Mouse (Mus musculus): Measurements from ENCODE around the gene Rnf216. TPM values are rescaled to one million over a fixed set of nuclear protein-coding genes. Genes with fewer than 3 reads are reported as not detected.

Rnf216 gene
- total and polyA plus RNA-seq, 3 experiments, result 16.4 to 123 (median 30.8) TPM

GRCm38 (mm10) chr5:143055501-143056125 is 57.2 kb downstream of the Rnf216 start:
- no peaks in the 10 kb centered on the region for H3K9me3 ChIP-seq (replicated peaks; ENCODE audit: insufficient read depth, low read length)
- no peak overlapping the region for H3K9ac ChIP-seq (ENCODE audit: control insufficient read depth, low read depth, low read length, poor library complexity, severe bottlenecking)
- no peak overlapping the region for H3K4me3 ChIP-seq (ENCODE audit: control insufficient read depth in 1 of 2, insufficient read depth in 1 of 2, low read depth in 2 of 2, low read length in 2 of 2)
- H3K79me2 ChIP-seq (ENCODE audit: control insufficient read depth, insufficient read depth, low read length, poor library complexity), result no peaks in the 10 kb centered on the region
- peaks cover 0 to 89% of the 10 kb centered on the region in 2 experiments; a peak in 2 of 4 replicates for H3K36me3 ChIP-seq (ENCODE audit: control insufficient read depth in 1 of 2, insufficient read depth in 2 of 2, low read length in 2 of 2)
- peak; percentile 88 for DNase-seq (ENCODE audit: low read depth, low spot score)
- H3K4me1 ChIP-seq (ENCODE audit: control insufficient read depth in 1 of 2, insufficient read depth in 2 of 2, low read length in 2 of 2), result peaks cover 56 to 70% of the 10 kb centered on the region in 2 experiments
- peak overlapping the region; percentile 73 for H3K27ac ChIP-seq (ENCODE audit: control insufficient read depth, low read depth, low read length)
- H3K27me3 ChIP-seq (ENCODE audit: control insufficient read depth in 1 of 2, insufficient read depth in 2 of 2, low read length in 2 of 2), result no peaks in the 10 kb centered on the region
- TF ChIP-seq NELFE (IDR thresholded peaks at IDR 0.05; ENCODE audit: low read depth, low read length), result no peak
- peak; percentile 77 for TF ChIP-seq MXI1 (IDR thresholded peaks at IDR 0.05; ENCODE audit: low read depth, low read length)
- TF ChIP-seq SMC3 (IDR thresholded peaks at IDR 0.05; ENCODE audit: low read depth, low read length), result no peak
- no peak for TF ChIP-seq MAFK (IDR thresholded peaks at IDR 0.05; ENCODE audit: borderline replicate concordance, low read depth, low read length)
- peak; percentile 90 for TF ChIP-seq ETS1 (IDR thresholded peaks at IDR 0.05; ENCODE audit: low read depth, low read length)
- TF ChIP-seq GATA1 (IDR thresholded peaks at IDR 0.05; ENCODE audit: low read depth, low read length), result peak; percentile 95
- peak; percentile 60; the same call in 1 of the 2 replicates for TF ChIP-seq BHLHE40 (IDR thresholded peaks at IDR 0.05; ENCODE audit: borderline replicate concordance, low read depth, low read length)
- peak; percentile 68 for TF ChIP-seq MAX (IDR thresholded peaks at IDR 0.05; ENCODE audit: low read length)
- peak; percentile 87; the same call in 1 of the 2 replicates for TF ChIP-seq MEF2A (IDR thresholded peaks at IDR 0.05; ENCODE audit: extremely low read depth, insufficient replicate concordance, low read depth, low read length, poor library complexity, severe bottlenecking)
- TF ChIP-seq MYB (IDR thresholded peaks at IDR 0.05; ENCODE audit: low read depth, low read length), result no peak
- peak; percentile 86 for TF ChIP-seq SIN3A (IDR thresholded peaks at IDR 0.05; ENCODE audit: low read length)
- TF ChIP-seq TCF12 (IDR thresholded peaks at IDR 0.05; ENCODE audit: low read depth, low read length), result peak; percentile 87
- TF ChIP-seq KAT2A (conservative IDR thresholded peaks at IDR 0.05; ENCODE audit: low read depth, low read length), result no peak
- TF ChIP-seq RCOR1 (IDR thresholded peaks at IDR 0.05; ENCODE audit: low read depth, low read length), result peak; percentile 78; the same call in 1 of the 2 replicates
- no peak for TF ChIP-seq E2F4 (IDR thresholded peaks at IDR 0.05; ENCODE audit: borderline replicate concordance, low read depth, low read length)
- no peak for TF ChIP-seq ZC3H11A (IDR thresholded peaks at IDR 0.05; ENCODE audit: low read depth, low read length)
- TF ChIP-seq USF2 (IDR thresholded peaks at IDR 0.05; ENCODE audit: borderline replicate concordance in 1 of 2, insufficient read depth in 1 of 2, low read depth in 1 of 2, low read length in 2 of 2), result no peak
- no peak for TF ChIP-seq GABPA (IDR thresholded peaks at IDR 0.05; ENCODE audit: low read depth, low read length)
- TF ChIP-seq UBTF (IDR thresholded peaks at IDR 0.05; ENCODE audit: borderline replicate concordance, insufficient read depth, low read depth, low read length), result no peak
- TF ChIP-seq RAD21 (IDR thresholded peaks at IDR 0.05; ENCODE audit: low read depth, low read length), result no peak
- no peak for TF ChIP-seq POLR2A (IDR thresholded peaks at IDR 0.05; ENCODE audit: control insufficient read depth in 1 of 2, insufficient read depth in 1 of 2, low read depth in 1 of 2, low read length in 2 of 2, poor library complexity in 1 of 2)
- TF ChIP-seq USF1 (IDR thresholded peaks at IDR 0.05; ENCODE audit: low read depth, low read length), result no peak
- peak; percentile 91 to 97 for TF ChIP-seq EP300 (IDR thresholded peaks at IDR 0.05; ENCODE audit: low read depth in 1 of 2, low read length in 2 of 2)
- peak; percentile 65 for TF ChIP-seq ZNF384 (IDR thresholded peaks at IDR 0.05; ENCODE audit: low read depth, low read length)
- TF ChIP-seq HCFC1 (IDR thresholded peaks at IDR 0.05; ENCODE audit: low read depth, low read length), result peak; percentile 43; the same call in 1 of the 2 replicates
- TF ChIP-seq MYC (IDR thresholded peaks at IDR 0.05; ENCODE audit: low read depth, low read length), result peak; percentile 92
- no peak for TF ChIP-seq ZMIZ1 (IDR thresholded peaks at IDR 0.05; ENCODE audit: low read depth, low read length)
- TF ChIP-seq MAZ (IDR thresholded peaks at IDR 0.05; ENCODE audit: low read depth, low read length), result no peak
- 0 out of 2 replicates have a peak, but pooled peaks have one; percentile 77 for TF ChIP-seq CHD1 (IDR thresholded peaks at IDR 0.05; ENCODE audit: low read depth, low read length)
- no peak for TF ChIP-seq NRF1 (IDR thresholded peaks at IDR 0.05; ENCODE audit: insufficient read depth, low read depth, low read length, poor library complexity, severe bottlenecking)
- 0 out of 2 replicates have a peak, but pooled peaks have one; percentile 37 for TF ChIP-seq JUND (IDR thresholded peaks at IDR 0.05; ENCODE audit: low read depth, low read length)
- peak; percentile 78 for TF ChIP-seq TBP (IDR thresholded peaks at IDR 0.05; ENCODE audit: low read depth, low read length)
- no peak for TF ChIP-seq CHD2 (IDR thresholded peaks at IDR 0.05; ENCODE audit: low read length)
- TF ChIP-seq CTCF (IDR thresholded peaks at IDR 0.05 in 2 of 3, conservative IDR thresholded peaks at IDR 0.05 in 1 of 3; ENCODE audit: control insufficient read depth in 1 of 3, insufficient read depth in 1 of 3, low read depth in 2 of 3, low read length in 3 of 3, poor library complexity in 1 of 3, severe bottlenecking in 1 of 3), result no peak
- peak; percentile 90 for TF ChIP-seq TAL1 (IDR thresholded peaks at IDR 0.05; ENCODE audit: low read length)
- no peak for TF ChIP-seq ZKSCAN1 (IDR thresholded peaks at IDR 0.05; ENCODE audit: low read depth, low read length)
